Mouse (Mus musculus): Measurements from ENCODE around the gene Bcas3. TPM values are rescaled to one million over a fixed set of nuclear protein-coding genes. Genes with fewer than 3 reads are reported as not detected.

The Bcas3 gene
- polyA plus RNA-seq, 1 experiment from 2014 or later = 44.3 TPM

DNA sequence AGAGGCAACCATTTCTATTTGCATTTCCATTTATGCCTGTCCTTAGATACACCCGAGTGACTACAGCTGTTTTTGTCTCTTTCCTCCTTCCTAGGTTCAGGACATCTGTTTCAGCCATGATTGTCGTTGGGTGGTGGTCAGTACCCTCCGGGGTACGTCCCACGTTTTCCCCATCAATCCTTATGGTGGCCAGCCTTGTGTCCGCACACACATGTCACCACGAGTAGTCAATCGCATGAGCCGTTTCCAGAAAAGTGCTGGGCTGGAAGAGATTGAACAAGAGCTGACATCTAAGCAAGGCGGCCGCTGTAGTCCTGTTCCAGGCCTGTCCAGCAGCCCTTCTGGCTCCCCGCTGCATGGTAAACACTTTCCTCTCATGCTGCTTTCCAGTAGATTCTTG is 156.4 kb downstream of the Bcas3 start:
- Histone ChIP-seq H3K4me3 (ENCODE audit: low read depth, low read length) (no peak overlapping the region), H3K36me3 (ENCODE audit: control insufficient read depth, insufficient read depth, low read length) (no peaks in the 10 kb centered on the region), H3K4me1 (ENCODE audit: control insufficient read depth, insufficient read depth, low read length) (no peaks in the 10 kb centered on the region), H3K4me2 (ENCODE audit: low read depth) (no peak overlapping the region), H3K27ac (ENCODE audit: low read depth, low read length) (no peak overlapping the region), H3K27me3 (ENCODE audit: control insufficient read depth, insufficient read depth, low read length) (no peaks in the 10 kb centered on the region), H3K9me3 (ENCODE audit: control insufficient read depth, low read length) (no peaks in the 10 kb centered on the region), H3K9ac (ENCODE audit: low read length) (no peak overlapping the region)
- DNase-seq (ENCODE audit: low spot score) (no peak), ATAC-seq (ENCODE audit: insufficient read depth, low FRiP score, low TSS enrichment) (no peak)
- WGBS = 72% methylated on average over 12 of the region's 12 CpGs

DNA sequence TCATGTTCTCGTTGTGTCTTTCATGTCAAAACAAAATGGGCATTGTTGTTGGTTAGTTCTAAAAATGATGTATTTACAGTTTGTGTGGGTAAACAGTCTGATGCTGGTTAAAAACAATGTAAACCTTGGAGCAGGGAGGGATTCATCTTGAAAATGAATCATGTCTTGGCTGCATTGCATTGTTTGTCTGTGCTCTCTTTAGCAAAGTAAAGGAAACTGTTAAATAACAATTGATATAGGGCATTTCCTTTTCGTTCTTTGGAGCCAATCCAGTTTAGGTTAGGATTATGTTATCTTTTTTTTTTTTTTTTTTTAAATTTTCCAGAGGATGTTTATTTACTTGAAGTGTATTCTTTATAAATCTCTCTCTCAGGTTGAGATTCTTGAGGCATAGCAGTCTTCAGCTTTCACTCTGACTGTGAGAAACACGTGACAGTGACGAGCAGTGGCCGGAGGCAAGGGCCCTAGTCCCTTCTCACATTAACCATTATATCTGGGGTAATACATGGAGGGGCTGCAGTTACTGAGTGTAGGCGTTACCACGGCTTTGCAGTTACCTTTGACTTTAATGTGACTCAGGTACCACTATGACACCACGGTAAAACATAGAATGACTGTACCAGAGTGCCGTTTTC is 158.4 kb downstream of the Bcas3 start:
- Histone ChIP-seq H3K27ac (ENCODE audit: low read depth, low read length) (no peak overlapping the region), H3K4me2 (ENCODE audit: low read depth) (no peak overlapping the region)

DNA sequence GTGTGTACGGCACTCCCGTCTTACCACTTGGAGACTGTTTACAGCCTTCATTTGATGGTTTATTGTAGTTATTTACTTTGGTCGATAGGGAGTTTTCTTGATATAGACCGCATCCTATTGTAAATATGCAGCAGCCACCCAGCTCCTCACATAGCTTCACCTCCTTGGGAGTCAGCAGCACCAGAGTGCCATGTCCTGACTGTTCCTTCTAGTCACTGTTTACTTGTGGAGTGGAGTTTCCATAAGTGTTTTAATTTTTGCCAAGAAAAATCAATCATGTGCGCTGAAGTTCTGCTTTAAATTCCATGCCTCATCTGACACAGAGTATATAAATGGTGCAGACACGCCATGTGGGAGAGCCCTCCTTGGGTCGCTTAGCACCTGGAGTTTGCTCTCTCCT is 163.8 kb downstream of the Bcas3 start:
- ATAC-seq (ENCODE audit: insufficient read depth, low FRiP score, low TSS enrichment) = no peak
- Histone ChIP-seq H3K4me3 (ENCODE audit: low read depth, low read length) (no peak overlapping the region), H3K36me3 (ENCODE audit: control insufficient read depth, insufficient read depth, low read length) (no peaks in the 10 kb centered on the region), H3K4me1 (ENCODE audit: control insufficient read depth, insufficient read depth, low read length) (no peaks in the 10 kb centered on the region), H3K27me3 (ENCODE audit: control insufficient read depth, insufficient read depth, low read length) (no peaks in the 10 kb centered on the region), H3K27ac (ENCODE audit: low read depth, low read length) (no peak overlapping the region), H3K4me2 (ENCODE audit: low read depth) (no peak overlapping the region), H3K9me3 (ENCODE audit: control insufficient read depth, low read length) (no peaks in the 10 kb centered on the region), H3K9ac (ENCODE audit: low read length) (no peak overlapping the region)
- no peak for DNase-seq (ENCODE audit: low spot score)
- WGBS = 84% methylated on average over 7 of the region's 7 CpGs

More for the DNA sequence above, 158.4 kb downstream of the Bcas3 start:
- Histone ChIP-seq H3K4me3 (ENCODE audit: low read depth, low read length) (no peak overlapping the region), H3K4me1 (ENCODE audit: control insufficient read depth, insufficient read depth, low read length) (no peaks in the 10 kb centered on the region), H3K9ac (ENCODE audit: low read length) (no peak overlapping the region), H3K27me3 (ENCODE audit: control insufficient read depth, insufficient read depth, low read length) (no peaks in the 10 kb centered on the region), H3K9me3 (ENCODE audit: control insufficient read depth, low read length) (no peaks in the 10 kb centered on the region), H3K36me3 (ENCODE audit: control insufficient read depth, insufficient read depth, low read length) (no peaks in the 10 kb centered on the region)
- 88% methylated on average over 9 of the region's 9 CpGs for WGBS
- no peak for ATAC-seq (ENCODE audit: insufficient read depth, low FRiP score, low TSS enrichment)
- DNase-seq (ENCODE audit: low spot score) = no peak

DNA sequence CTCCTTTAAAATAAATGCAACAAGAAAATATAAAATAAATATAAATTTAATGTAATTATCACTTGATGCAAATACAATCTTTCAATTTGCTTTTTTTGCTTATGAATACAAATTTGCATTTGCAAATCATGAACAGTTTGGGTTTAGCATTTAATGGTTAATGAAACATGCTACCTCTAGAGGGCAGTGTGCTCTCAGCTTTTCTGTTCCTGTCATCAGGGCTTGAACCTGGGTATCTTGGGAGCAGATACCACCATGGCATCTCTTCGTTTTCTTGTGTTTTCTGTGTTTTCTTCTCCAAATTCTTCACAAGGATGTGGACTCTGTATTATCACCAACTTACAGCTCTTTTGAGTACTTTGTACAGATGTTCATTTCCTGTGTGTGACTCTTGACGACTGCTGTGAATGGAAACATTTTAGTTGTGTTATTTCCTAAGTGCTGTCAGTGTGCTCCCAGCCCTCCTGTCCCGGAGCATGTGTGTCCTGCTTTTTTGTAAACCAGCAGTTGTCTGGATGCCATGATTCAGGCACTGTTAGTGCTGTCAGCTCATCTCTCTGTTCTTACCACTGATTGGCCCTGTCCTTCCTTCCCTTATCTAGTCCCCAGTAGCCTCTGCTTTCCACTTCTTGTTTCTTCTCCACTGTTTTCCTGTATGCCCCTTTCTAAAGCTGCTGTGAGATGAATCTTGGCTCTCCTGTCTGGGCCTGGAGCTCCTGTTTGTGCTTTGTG is 165.2 kb downstream of the Bcas3 start:
- DNase-seq (ENCODE audit: low spot score) (peak; percentile 22), ATAC-seq (ENCODE audit: insufficient read depth, low FRiP score, low TSS enrichment) (no peak)
- 44% methylated on average over 3 of the region's 3 CpGs for WGBS
- Histone ChIP-seq H3K9me3 (ENCODE audit: control insufficient read depth, low read length) (no peaks in the 10 kb centered on the region), H3K4me3 (ENCODE audit: low read depth, low read length) (no peak overlapping the region), H3K4me1 (ENCODE audit: control insufficient read depth, insufficient read depth, low read length) (peaks cover under 1% of the 10 kb centered on the region; the same call in 1 of the 2 replicates), H3K27ac (ENCODE audit: low read depth, low read length) (no peak overlapping the region), H3K27me3 (ENCODE audit: control insufficient read depth, insufficient read depth, low read length) (no peaks in the 10 kb centered on the region), H3K9ac (ENCODE audit: low read length) (no peak overlapping the region), H3K4me2 (ENCODE audit: low read depth) (no peak overlapping the region), H3K36me3 (ENCODE audit: control insufficient read depth, insufficient read depth, low read length) (no peaks in the 10 kb centered on the region)

DNA sequence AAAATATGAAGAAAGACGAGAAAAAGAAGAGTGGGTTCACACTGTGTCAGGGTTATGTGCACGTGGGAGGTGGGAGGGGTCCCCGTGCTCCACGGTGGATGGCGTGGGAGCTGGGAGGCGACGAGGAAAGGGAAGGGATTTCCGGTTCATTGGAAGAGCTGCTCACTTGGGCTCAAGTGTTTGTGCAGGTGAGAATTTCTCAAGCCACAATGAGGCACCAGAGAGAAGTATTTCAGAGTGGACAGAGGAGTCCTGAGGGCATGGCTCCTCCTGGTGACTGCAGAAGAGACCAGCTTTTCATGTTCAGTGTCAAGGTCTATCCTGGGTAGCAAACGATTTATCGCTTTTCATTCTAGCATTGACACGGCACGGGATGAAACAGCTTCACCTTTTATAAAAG is 167.3 kb downstream of the Bcas3 start:
- H3K4me1 ChIP-seq (ENCODE audit: control insufficient read depth, insufficient read depth, low read length) = peaks cover 14% of the 10 kb centered on the region; the same call in 1 of the 2 replicates
- DNase-seq (ENCODE audit: low spot score) (no peak), ATAC-seq (ENCODE audit: insufficient read depth, low FRiP score, low TSS enrichment) (no peak)
- no peak overlapping the region for H3K4me3 ChIP-seq (ENCODE audit: low read depth, low read length)
- H3K27me3 ChIP-seq (ENCODE audit: control insufficient read depth, insufficient read depth, low read length) = 0 out of 2 replicates have a peak, but pooled peaks cover 5% of the 10 kb centered on the region
- no peak overlapping the region for H3K27ac ChIP-seq (ENCODE audit: low read depth, low read length)
- H3K36me3 ChIP-seq (ENCODE audit: control insufficient read depth, insufficient read depth, low read length) = no peaks in the 10 kb centered on the region
- no peaks in the 10 kb centered on the region for H3K9me3 ChIP-seq (ENCODE audit: control insufficient read depth, low read length)
- H3K9ac ChIP-seq (ENCODE audit: low read length) = no peak overlapping the region
- 62% methylated on average over 12 of the region's 12 CpGs for WGBS
- H3K4me2 ChIP-seq (ENCODE audit: low read depth) = no peak overlapping the region

DNA sequence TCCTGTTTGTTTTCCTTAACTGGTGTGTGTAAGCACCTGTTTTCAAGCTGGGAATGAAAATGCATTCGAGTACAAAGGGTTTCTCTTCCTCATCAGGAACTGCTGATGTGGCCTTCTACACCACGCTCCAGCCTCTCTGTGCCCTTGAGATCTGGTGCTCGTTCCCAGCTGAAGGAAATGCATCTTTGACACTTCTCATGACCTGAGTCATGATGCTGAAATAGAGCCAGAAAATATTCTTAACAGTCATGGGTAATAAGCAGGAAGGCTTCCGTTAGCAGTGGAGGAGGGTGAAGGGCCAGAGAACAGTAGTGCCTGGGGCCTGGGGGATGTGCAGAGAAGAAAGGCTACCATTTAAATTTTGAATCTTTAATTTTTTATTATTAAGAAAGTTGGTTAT is 168.0 kb downstream of the Bcas3 start:
- H3K4me3 ChIP-seq (ENCODE audit: low read depth, low read length) = no peak overlapping the region
- H3K27ac ChIP-seq (ENCODE audit: low read depth, low read length) = no peak overlapping the region
- H3K9ac ChIP-seq (ENCODE audit: low read length) = no peak overlapping the region
- peaks cover 19% of the 10 kb centered on the region; the same call in 1 of the 2 replicates for H3K4me1 ChIP-seq (ENCODE audit: control insufficient read depth, insufficient read depth, low read length)
- ATAC-seq (ENCODE audit: insufficient read depth, low FRiP score, low TSS enrichment) = no peak
- WGBS = 61% methylated on average over 4 of the region's 4 CpGs
- H3K27me3 ChIP-seq (ENCODE audit: control insufficient read depth, insufficient read depth, low read length) = 0 out of 2 replicates have a peak, but pooled peaks cover 6% of the 10 kb centered on the region
- H3K36me3 ChIP-seq (ENCODE audit: control insufficient read depth, insufficient read depth, low read length) = no peaks in the 10 kb centered on the region
- H3K4me2 ChIP-seq (ENCODE audit: low read depth) = no peak overlapping the region
- no peak for DNase-seq (ENCODE audit: low spot score)
- H3K9me3 ChIP-seq (ENCODE audit: control insufficient read depth, low read length) = no peaks in the 10 kb centered on the region

DNA sequence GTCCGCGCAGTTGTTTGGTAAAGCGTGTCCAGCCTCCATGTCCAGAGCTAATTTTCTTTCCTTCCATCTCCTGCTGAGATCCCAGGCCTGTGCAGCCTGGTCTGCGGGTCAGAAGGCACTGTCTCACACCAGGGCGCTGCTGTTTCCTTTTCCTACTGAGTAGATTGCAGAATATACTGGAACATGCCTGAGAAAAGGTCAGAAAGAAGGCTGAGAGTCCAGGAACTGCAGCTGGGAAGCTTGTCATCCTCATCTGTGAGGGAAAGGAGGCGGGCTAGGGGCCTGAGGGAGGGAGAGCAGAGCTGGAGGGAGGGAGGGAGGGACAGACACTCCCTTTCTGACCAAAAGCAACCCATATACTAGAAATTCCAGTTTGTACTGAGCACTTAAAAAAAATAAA is 170.7 kb downstream of the Bcas3 start:
- Histone ChIP-seq H3K9me3 (ENCODE audit: control insufficient read depth, low read length) (no peaks in the 10 kb centered on the region), H3K4me3 (ENCODE audit: low read depth, low read length) (no peak overlapping the region), H3K9ac (ENCODE audit: low read length) (no peak overlapping the region; the same call in 1 of the 2 replicates), H3K27ac (ENCODE audit: low read depth, low read length) (no peak overlapping the region), H3K27me3 (ENCODE audit: control insufficient read depth, insufficient read depth, low read length) (peaks cover 9% of the 10 kb centered on the region; the same call in 1 of the 2 replicates), H3K4me2 (ENCODE audit: low read depth) (peak overlapping the region; percentile 36), H3K4me1 (ENCODE audit: control insufficient read depth, insufficient read depth, low read length) (peaks cover 28% of the 10 kb centered on the region), H3K36me3 (ENCODE audit: control insufficient read depth, insufficient read depth, low read length) (no peaks in the 10 kb centered on the region)
- DNase-seq (ENCODE audit: low spot score) = peak; percentile 36
- 21% methylated on average over 6 of the region's 6 CpGs for WGBS
- ATAC-seq (ENCODE audit: insufficient read depth, low FRiP score, low TSS enrichment) = no peak

DNA sequence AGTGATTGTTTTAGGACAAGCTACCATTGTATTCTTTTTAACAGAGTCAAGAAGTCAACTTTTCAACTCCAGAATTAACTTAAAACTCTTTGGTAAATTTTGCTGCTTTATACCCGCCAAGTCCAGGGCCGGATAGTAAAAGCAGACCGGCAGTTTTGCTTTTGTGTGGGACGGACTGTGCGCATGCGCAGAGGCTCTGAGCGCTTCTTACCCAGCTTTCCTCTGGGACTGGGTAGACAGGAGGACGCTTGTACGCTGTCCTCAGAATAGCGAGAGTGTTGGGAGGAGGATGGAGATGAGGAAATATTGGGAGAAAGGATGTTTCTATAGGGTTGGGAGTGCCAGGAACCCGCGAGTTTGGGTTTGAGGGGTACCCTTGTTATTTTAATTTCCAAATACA is 171.2 kb downstream of the Bcas3 start:
- Histone ChIP-seq H3K9me3 (ENCODE audit: control insufficient read depth, low read length) (no peaks in the 10 kb centered on the region), H3K36me3 (ENCODE audit: control insufficient read depth, insufficient read depth, low read length) (no peaks in the 10 kb centered on the region), H3K27me3 (ENCODE audit: control insufficient read depth, insufficient read depth, low read length) (peaks cover 9% of the 10 kb centered on the region; the same call in 1 of the 2 replicates), H3K9ac (ENCODE audit: low read length) (no peak overlapping the region; the same call in 1 of the 2 replicates), H3K4me2 (ENCODE audit: low read depth) (peak overlapping the region; percentile 36), H3K27ac (ENCODE audit: low read depth, low read length) (no peak overlapping the region), H3K4me3 (ENCODE audit: low read depth, low read length) (0 out of 2 replicates have a peak overlapping the region, but pooled peaks have one; percentile 5), H3K4me1 (ENCODE audit: control insufficient read depth, insufficient read depth, low read length) (peaks cover 28% of the 10 kb centered on the region)
- peak; percentile 84 for DNase-seq (ENCODE audit: low spot score)
- ATAC-seq (ENCODE audit: insufficient read depth, low FRiP score, low TSS enrichment) = no peak
- WGBS = 15% methylated on average over 12 of the region's 12 CpGs
